Mouse (Mus musculus) heart, embryonic 15.5 days (tissue): Measurements from ENCODE around the gene Tmem208. TPM values are rescaled to one million over a fixed set of nuclear protein-coding genes. Genes with fewer than 3 reads are reported as not detected.

Experiments
- ATAC-seq: fragments of 200-750 bp; cut with Nextera tagmentation; replicated peaks from 2 replicates; pipeline ENCODE4 v1.8.0; 2017; ENCODE audit warnings: low read depth, moderate TSS enrichment; ENCODE audit not compliant: insufficient number of reproducible peaks, insufficient read depth, low FRiP score
- H3K27ac ChIP-seq: fragments of 300-500 bp; sonication (generic); 2 replicates; pipeline ENCODE4 v1.5.1; 2015; ENCODE audit warnings: mild to moderate bottlenecking, inconsistent platforms
- H3K27me3 ChIP-seq: fragments of 300-500 bp; sonication (generic); 2 replicates; pipeline ENCODE4 v1.6.1; 2015; ENCODE audit warnings: inconsistent platforms
- H3K36me3 ChIP-seq: fragments of 300-500 bp; sonication (generic); 2 replicates; pipeline ENCODE4 v1.6.1; 2015; ENCODE audit warnings: mild to moderate bottlenecking, inconsistent platforms
- H3K4me1 ChIP-seq: fragments of 300-500 bp; sonication (generic); replicated peaks from 2 replicates; pipeline ENCODE4 v1.6.1; 2015; ENCODE audit warnings: inconsistent platforms
- H3K4me2 ChIP-seq: fragments of 300-500 bp; sonication (generic); 2 replicates; pipeline ENCODE4 v1.6.1; 2015; ENCODE audit warnings: inconsistent platforms, mild to moderate bottlenecking, moderate library complexity
- H3K4me3 ChIP-seq: fragments of 300-500 bp; sonication (generic); 2 replicates; pipeline ENCODE4 v1.5.1; 2015; ENCODE audit warnings: mild to moderate bottlenecking, inconsistent platforms
- H3K9ac ChIP-seq: fragments of 300-500 bp; sonication (generic); 2 replicates; pipeline ENCODE4 v1.6.1; 2015; ENCODE audit warnings: mild to moderate bottlenecking, inconsistent platforms
- H3K9me3 ChIP-seq: fragments of 300-500 bp; sonication (generic); replicated peaks from 2 replicates; pipeline ENCODE4 v1.6.1; 2016; ENCODE audit warnings: inconsistent platforms
- WGBS: fragments of 180-500 bp; shearing (Covaris S2); methylation state at CpG from one replicate; pipeline ENCODE4 v1.1.7; 2015; ENCODE audit warnings: mixed read lengths; 5-methylcytosine and 5-hydroxymethylcytosine counted together
- polyA plus RNA-seq: library from polyadenylated mRNA; unstranded; fragments of >200 nt; fragmentation: Nextera tagmentation; extraction: Ambion mirVana; gene quantifications from 2 replicates; pipeline ENCODE4 v1.2.1, GENCODE M21; 2015

Tmem208 gene
- polyA plus RNA-seq, 1 experiment from 2014 or later, result 73.0 TPM

DNA sequence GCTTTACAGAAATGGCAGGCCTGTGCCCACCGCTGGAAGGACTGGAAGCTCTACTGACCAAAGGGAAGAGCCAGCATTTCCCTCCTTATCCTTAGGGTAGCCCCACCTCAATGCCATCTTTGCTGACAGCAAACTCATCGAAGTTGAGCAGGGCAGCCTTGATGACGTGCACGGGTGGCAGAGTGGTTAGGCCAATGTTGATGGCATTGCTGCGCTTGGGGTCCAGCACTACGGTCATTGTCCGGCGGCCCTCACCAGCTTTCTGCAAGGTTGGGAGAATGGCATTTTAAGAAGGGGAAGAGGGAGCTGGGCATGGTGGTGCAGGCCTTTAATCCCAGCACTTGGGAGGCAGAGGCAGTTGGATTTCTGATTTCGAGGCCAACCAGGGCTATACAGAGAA lies 5.8 kb downstream of the Tmem208 start:
- Histone ChIP-seq H3K9ac (no peak overlapping the region), H3K4me3 (no peak overlapping the region), H3K9me3 (no peaks in the 10 kb centered on the region), H3K4me1 (peaks cover 7% of the 10 kb centered on the region), H3K36me3 (peaks cover 83% of the 10 kb centered on the region), H3K4me2 (no peak overlapping the region), H3K27me3 (no peaks in the 10 kb centered on the region), H3K27ac (no peak overlapping the region)
- ATAC-seq, result no peak
- WGBS, result 89% methylated on average over 9 of the region's 9 CpGs

DNA sequence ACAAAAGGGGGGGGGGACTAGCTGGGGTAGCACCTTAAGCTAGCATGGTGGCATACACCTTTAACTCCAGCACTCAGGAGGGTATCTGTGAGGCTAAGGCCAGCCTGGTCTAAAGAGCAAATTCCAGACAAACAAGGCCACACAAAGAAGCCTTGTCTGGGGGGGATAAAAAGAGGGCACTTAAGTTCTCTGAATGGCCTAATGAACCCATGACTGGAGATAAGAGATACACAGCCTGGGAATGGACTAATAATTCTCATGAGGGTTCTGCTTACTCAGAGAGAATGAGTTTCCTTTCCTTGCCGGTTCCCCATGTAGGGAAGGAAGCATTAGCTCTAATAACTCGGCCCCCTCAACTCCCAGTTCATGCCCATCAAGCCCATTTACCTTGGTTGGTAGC lies 6.4 kb downstream of the Tmem208 start:
- H3K27me3 ChIP-seq, result no peaks in the 10 kb centered on the region
- H3K4me3 ChIP-seq, result no peak overlapping the region
- ATAC-seq, result no peak
- no peak overlapping the region for H3K9ac ChIP-seq
- no peaks in the 10 kb centered on the region for H3K9me3 ChIP-seq
- peaks cover under 1% of the 10 kb centered on the region for H3K4me1 ChIP-seq
- H3K4me2 ChIP-seq, result no peak overlapping the region
- H3K36me3 ChIP-seq, result peaks cover 89% of the 10 kb centered on the region
- WGBS, result 53% methylated on average over 2 of the region's 2 CpGs
- H3K27ac ChIP-seq, result no peak overlapping the region

- Histone ChIP-seq H3K9ac (no peak overlapping the region), H3K27me3 (no peaks in the 10 kb centered on the region), H3K4me1 (peaks cover 33% of the 10 kb centered on the region), H3K4me3 (no peak overlapping the region), H3K27ac (no peak overlapping the region), H3K9me3 (no peaks in the 10 kb centered on the region), H3K36me3 (peaks cover 59% of the 10 kb centered on the region), H3K4me2 (no peak overlapping the region)
- 73% methylated on average over 32 of the region's 32 CpGs for WGBS
- ATAC-seq, result no peak
Measured at GRCm38 (mm10) chr8:105336373-105337130, 10.4 kb downstream of the Tmem208 start.

- Histone ChIP-seq H3K9ac (no peak overlapping the region), H3K36me3 (peaks cover 36% of the 10 kb centered on the region)
- ATAC-seq, result no peak
Measured at GRCm38 (mm10) chr8:105338992-105339391, 12.8 kb downstream of the Tmem208 start.

GRCm38 (mm10) chr8:105339886-105340635 lies 13.9 kb downstream of the Tmem208 start:
- peak; percentile 18; the same call in 1 of the 2 replicates for ATAC-seq
- H3K4me1 ChIP-seq, result peaks cover 49% of the 10 kb centered on the region
- no peaks in the 10 kb centered on the region for H3K27me3 ChIP-seq

More at GRCm38 (mm10) chr8:105338992-105339391, 12.8 kb downstream of the Tmem208 start:
- Histone ChIP-seq H3K4me3 (no peak overlapping the region), H3K9me3 (no peaks in the 10 kb centered on the region), H3K27me3 (no peaks in the 10 kb centered on the region), H3K4me2 (no peak overlapping the region), H3K4me1 (peaks cover 39% of the 10 kb centered on the region), H3K27ac (peak overlapping the region; percentile 65)
- 15% methylated on average over 4 of the region's 4 CpGs for WGBS

GRCm38 (mm10) chr8:105341399-105341798 lies 15.2 kb downstream of the Tmem208 start:
- 22% methylated on average over 8 of the region's 8 CpGs for WGBS
- no peak overlapping the region for H3K4me3 ChIP-seq
- H3K9me3 ChIP-seq, result no peaks in the 10 kb centered on the region
- peaks cover 63% of the 10 kb centered on the region for H3K4me1 ChIP-seq
- ATAC-seq, result no peak; the same call in 1 of the 2 replicates
- peak overlapping the region; percentile 65 for H3K27ac ChIP-seq
- H3K36me3 ChIP-seq, result peaks cover 16% of the 10 kb centered on the region
- H3K27me3 ChIP-seq, result no peaks in the 10 kb centered on the region
- H3K4me2 ChIP-seq, result 0 out of 2 replicates have a peak overlapping the region, but pooled peaks have one; percentile 10
- no peak overlapping the region for H3K9ac ChIP-seq

More at GRCm38 (mm10) chr8:105339886-105340635, 13.9 kb downstream of the Tmem208 start:
- WGBS, result 51% methylated on average over 6 of the region's 6 CpGs
- Histone ChIP-seq H3K27ac (peak overlapping the region; percentile 65), H3K9ac (no peak overlapping the region), H3K4me3 (no peak overlapping the region), H3K4me2 (no peak overlapping the region), H3K36me3 (peaks cover 26% of the 10 kb centered on the region), H3K9me3 (no peaks in the 10 kb centered on the region)

- no peak overlapping the region for H3K4me3 ChIP-seq
- H3K4me2 ChIP-seq, result no peak overlapping the region
- no peak overlapping the region for H3K9ac ChIP-seq
- 74% methylated on average over 4 of the region's 4 CpGs for WGBS
- no peak for ATAC-seq
- H3K36me3 ChIP-seq, result peaks cover 3% of the 10 kb centered on the region
- no peaks in the 10 kb centered on the region for H3K9me3 ChIP-seq
- no peaks in the 10 kb centered on the region for H3K27me3 ChIP-seq
- peaks cover 73% of the 10 kb centered on the region for H3K4me1 ChIP-seq
- no peak overlapping the region for H3K27ac ChIP-seq
Measured at GRCm38 (mm10) chr8:105342768-105343167, 16.6 kb downstream of the Tmem208 start.

- peak overlapping the region; percentile 97; the same call in 1 of the 2 replicates for H3K4me2 ChIP-seq
- peaks cover 73% of the 10 kb centered on the region for H3K4me1 ChIP-seq
- WGBS, result 50% methylated on average over 8 of the region's 8 CpGs
- H3K27ac ChIP-seq, result peak overlapping the region; percentile 31; the same call in 1 of the 2 replicates
- H3K9me3 ChIP-seq, result no peaks in the 10 kb centered on the region
- no peak overlapping the region for H3K4me3 ChIP-seq
- H3K36me3 ChIP-seq, result no peaks in the 10 kb centered on the region
- ATAC-seq, result no peak
- peak overlapping the region; percentile 17; the same call in 1 of the 2 replicates for H3K9ac ChIP-seq
- no peaks in the 10 kb centered on the region for H3K27me3 ChIP-seq
Measured at GRCm38 (mm10) chr8:105343791-105344574, 17.8 kb downstream of the Tmem208 start.

- H3K4me3 ChIP-seq, result peak overlapping the region; percentile 88; the same call in 1 of the 2 replicates
- H3K27ac ChIP-seq, result peak overlapping the region; percentile 43
- H3K9ac ChIP-seq, result 0 out of 2 replicates have a peak overlapping the region, but pooled peaks have one; percentile 20
Measured at GRCm38 (mm10) chr8:105345061-105345975, 19.2 kb downstream of the Tmem208 start.

More at GRCm38 (mm10) chr8:105345061-105345975, 19.2 kb downstream of the Tmem208 start:
- Histone ChIP-seq H3K4me2 (peak overlapping the region; percentile 97), H3K9me3 (no peaks in the 10 kb centered on the region), H3K36me3 (no peaks in the 10 kb centered on the region), H3K27me3 (no peaks in the 10 kb centered on the region), H3K4me1 (peaks cover 73% of the 10 kb centered on the region)
- ATAC-seq, result no peak
- WGBS, result 33% methylated on average over 7 of the region's 7 CpGs
